Mouse (Mus musculus) neural tube, embryonic 14.5 days (tissue): ENCODE data around the gene Slc23a4. TPM values are rescaled to one million over a fixed set of nuclear protein-coding genes. Genes with fewer than 3 reads are reported as not detected.

Experiments used
- ATAC-seq: fragments of 200-750 bp; cut with Nextera tagmentation; 2 replicates; pipeline ENCODE4 v1.8.0; 2017; ENCODE audit warnings: low read depth, mild to moderate bottlenecking, moderate TSS enrichment, moderate library complexity
- H3K27ac ChIP-seq: fragments of 300-500 bp; sonication (generic); 2 replicates; pipeline ENCODE4 v1.5.1; 2014; ENCODE audit warnings: low read depth, mild to moderate bottlenecking, control low read depth, low read length, moderate library complexity, mixed read lengths
- H3K27me3 ChIP-seq: fragments of 300-500 bp; sonication (generic); 2 replicates; pipeline ENCODE4 v1.6.1; 2014; ENCODE audit warnings: low read length; ENCODE audit not compliant: control insufficient read depth, insufficient read depth
- H3K36me3 ChIP-seq: fragments of 300-500 bp; sonication (generic); 2 replicates; pipeline ENCODE4 v1.6.1; 2014; ENCODE audit warnings: low read length, mixed read lengths; ENCODE audit not compliant: control insufficient read depth, insufficient read depth
- H3K4me1 ChIP-seq: fragments of 300-500 bp; sonication (generic); 2 replicates; pipeline ENCODE4 v1.6.1; 2014; ENCODE audit warnings: low read length; ENCODE audit not compliant: control insufficient read depth, insufficient read depth
- H3K4me2 ChIP-seq: fragments of 300-500 bp; sonication (generic); 2 replicates; pipeline ENCODE4 v1.6.1; 2014; ENCODE audit warnings: mild to moderate bottlenecking, low read depth, low read length, control low read depth
- H3K4me3 ChIP-seq: fragments of 300-500 bp; sonication (generic); 2 replicates; pipeline ENCODE4 v1.5.1; 2014; ENCODE audit warnings: low read depth, low read length, control low read depth, mixed read lengths
- H3K9ac ChIP-seq: fragments of 300-500 bp; sonication (generic); replicated peaks from 2 replicates; pipeline ENCODE4 v1.6.1; 2014; ENCODE audit warnings: low read depth, mild to moderate bottlenecking, control low read depth, low read length, mixed read lengths
- H3K9me3 ChIP-seq: fragments of 300-500 bp; sonication (generic); 2 replicates; pipeline ENCODE4 v1.6.1; 2016; ENCODE audit warnings: low read length; ENCODE audit not compliant: control insufficient read depth
- WGBS: fragments of 180-500 bp; shearing (Covaris S2); extraction: QIAGEN DNeasy Blood & Tissue Kit; methylation state at CpG from one replicate; pipeline ENCODE4 v1.1.7; 2014; 5-methylcytosine and 5-hydroxymethylcytosine counted together
- polyA plus RNA-seq: library from polyadenylated mRNA; unstranded; fragments of >200 nt; fragmentation: Nextera tagmentation; extraction: Ambion mirVana; gene quantifications from 2 replicates; pipeline ENCODE4 v1.2.1, GENCODE M21; 2014

The Slc23a4 gene
- polyA plus RNA-seq, 1 experiment from 2014 or later = 1.1 TPM

DNA sequence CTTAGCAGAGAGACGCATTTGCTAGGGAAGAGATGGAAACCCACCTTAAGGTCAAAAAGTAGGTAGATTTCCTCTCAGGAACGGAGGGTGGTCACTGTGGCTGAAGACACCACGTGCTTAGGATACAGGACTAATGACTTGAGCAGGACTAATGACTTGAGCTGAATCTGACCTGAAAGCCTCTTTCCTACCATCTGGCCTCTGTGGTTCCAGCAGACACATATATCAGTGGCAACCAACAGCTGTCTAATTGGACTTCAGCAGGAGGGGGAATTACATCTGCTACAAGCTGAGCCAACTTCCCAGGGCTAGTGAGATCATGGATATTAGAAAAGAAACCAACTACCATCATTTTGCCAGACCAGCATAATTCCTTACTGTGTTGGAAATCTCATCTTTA, 8.9 kb downstream of the Slc23a4 start:
- no peaks in the 10 kb centered on the region for H3K4me1 ChIP-seq
- ATAC-seq = no peak
- no peak overlapping the region for H3K4me3 ChIP-seq
- no peak overlapping the region for H3K27ac ChIP-seq
- no peak overlapping the region for H3K4me2 ChIP-seq
- no peak overlapping the region for H3K9ac ChIP-seq
- 77% methylated on average over 3 of the region's 3 CpGs for WGBS
- H3K9me3 ChIP-seq = no peaks in the 10 kb centered on the region
- H3K36me3 ChIP-seq = no peaks in the 10 kb centered on the region
- H3K27me3 ChIP-seq = no peaks in the 10 kb centered on the region

DNA sequence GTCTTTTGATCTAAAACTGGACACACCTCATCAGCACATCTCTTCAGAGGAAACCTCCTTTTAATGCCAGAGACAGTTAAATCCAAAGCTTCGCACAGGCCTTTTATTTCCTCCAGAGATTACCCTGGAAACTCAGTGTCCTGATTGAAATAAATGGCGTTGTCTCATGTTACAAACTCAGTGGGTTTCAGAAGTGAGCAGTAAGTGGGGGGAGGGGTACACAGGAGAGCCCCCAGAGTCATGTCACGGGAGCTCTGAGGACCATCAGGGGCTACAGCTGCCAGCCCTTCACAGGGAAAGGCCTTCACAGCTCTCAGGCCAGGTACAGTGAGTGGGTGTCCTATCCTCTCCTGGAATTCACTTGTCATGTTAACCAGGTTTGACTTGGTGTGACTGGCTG, 17.0 kb downstream of the Slc23a4 start:
- no peaks in the 10 kb centered on the region for H3K9me3 ChIP-seq
- no peaks in the 10 kb centered on the region for H3K4me1 ChIP-seq
- H3K27me3 ChIP-seq = no peaks in the 10 kb centered on the region
- H3K4me3 ChIP-seq = no peak overlapping the region
- H3K9ac ChIP-seq = no peak overlapping the region
- no peaks in the 10 kb centered on the region for H3K36me3 ChIP-seq
- H3K27ac ChIP-seq = no peak overlapping the region
- WGBS = 23% methylated on average over 3 of the region's 3 CpGs
- no peak overlapping the region for H3K4me2 ChIP-seq
- no peak for ATAC-seq

DNA sequence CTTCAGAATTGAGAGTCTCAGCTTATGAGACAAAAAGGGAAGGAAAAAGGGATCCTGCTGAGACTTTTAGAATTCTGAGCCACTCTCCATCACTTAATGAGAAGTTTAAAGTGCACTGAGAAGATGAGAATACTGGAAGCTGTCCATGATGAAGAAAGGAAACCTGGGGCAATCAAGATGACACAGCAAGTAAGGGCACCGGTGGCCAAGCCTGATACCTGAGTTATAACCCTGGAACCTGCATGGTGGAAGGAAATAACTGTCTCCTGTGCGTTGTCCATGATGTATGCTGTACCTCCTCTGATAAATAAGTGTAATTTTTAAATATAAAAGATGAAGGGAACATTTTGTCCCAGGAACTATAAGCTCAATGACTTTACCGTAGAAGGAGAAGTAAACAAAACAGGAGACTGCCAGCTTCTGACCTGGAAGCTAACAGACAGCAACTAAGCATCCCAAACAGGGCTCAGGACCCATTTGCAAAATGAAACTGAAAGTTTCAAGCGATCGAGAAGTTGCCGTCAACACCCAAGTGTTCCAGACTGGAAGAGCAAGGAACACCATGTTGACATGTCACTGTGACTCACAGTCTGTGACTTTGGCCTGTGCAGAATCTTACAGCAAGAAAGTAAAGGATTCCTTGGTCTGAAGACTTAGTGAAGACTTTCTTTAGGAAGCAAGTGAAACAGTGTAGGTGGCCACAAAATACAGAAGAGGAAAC, 22.2 kb downstream of the Slc23a4 start:
- H3K4me1 ChIP-seq = no peaks in the 10 kb centered on the region
- no peak overlapping the region for H3K4me3 ChIP-seq
- ATAC-seq = no peak
- H3K27me3 ChIP-seq = no peaks in the 10 kb centered on the region
- no peaks in the 10 kb centered on the region for H3K9me3 ChIP-seq
- no peak overlapping the region for H3K27ac ChIP-seq
- no peak overlapping the region for H3K4me2 ChIP-seq
- H3K9ac ChIP-seq = no peak overlapping the region
- WGBS = 91% methylated on average over 6 of the region's 6 CpGs
- no peaks in the 10 kb centered on the region for H3K36me3 ChIP-seq

DNA sequence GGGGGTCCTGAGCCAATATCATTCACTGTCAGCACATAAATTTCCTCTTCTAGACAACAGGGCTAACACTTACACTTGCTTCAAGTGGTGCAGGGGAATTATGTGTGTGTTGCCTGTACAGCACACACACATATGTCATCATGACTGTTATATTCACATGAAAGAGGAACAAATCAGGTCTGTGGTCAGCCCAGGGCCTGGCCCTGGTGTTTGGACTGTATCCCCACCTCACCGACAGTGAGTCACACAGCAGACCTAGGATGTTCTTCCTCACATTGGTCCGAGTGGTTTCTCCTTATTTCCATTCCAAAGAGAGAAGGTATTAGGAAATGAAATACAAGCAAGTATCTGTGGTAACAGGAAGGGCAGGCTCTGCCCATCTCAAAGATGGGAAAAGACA, 23.7 kb downstream of the Slc23a4 start:
- Histone ChIP-seq H3K27me3 (no peaks in the 10 kb centered on the region), H3K27ac (no peak overlapping the region), H3K9ac (no peak overlapping the region), H3K9me3 (no peaks in the 10 kb centered on the region), H3K36me3 (no peaks in the 10 kb centered on the region), H3K4me3 (no peak overlapping the region), H3K4me1 (no peaks in the 10 kb centered on the region), H3K4me2 (no peak overlapping the region)
- WGBS = 75% methylated on average over 2 of the region's 2 CpGs
- ATAC-seq = no peak

DNA sequence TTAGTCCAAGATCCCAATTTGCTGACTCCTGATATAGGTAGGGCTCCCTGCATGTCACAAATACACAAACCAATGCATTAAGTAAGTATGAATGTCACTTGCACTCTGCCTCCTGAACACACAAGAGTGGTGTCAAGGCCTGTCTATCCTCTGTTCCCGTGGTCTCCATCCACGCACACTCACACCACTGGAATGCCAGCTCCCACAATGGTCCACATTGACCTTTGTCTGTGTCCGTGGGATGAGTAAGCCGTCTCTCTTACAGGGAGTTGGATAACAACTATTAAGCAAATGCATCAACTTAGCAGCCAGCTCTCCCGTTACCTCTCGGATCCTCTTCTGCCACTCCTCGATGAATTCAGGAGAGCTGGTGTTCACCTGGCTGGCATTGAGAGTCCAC, 29.1 kb downstream of the Slc23a4 start:
- no peak for ATAC-seq
- H3K4me3 ChIP-seq = no peak overlapping the region
- 91% methylated on average over 7 of the region's 7 CpGs for WGBS
- no peaks in the 10 kb centered on the region for H3K27me3 ChIP-seq
- H3K9ac ChIP-seq = no peak overlapping the region
- H3K4me2 ChIP-seq = no peak overlapping the region
- H3K27ac ChIP-seq = no peak overlapping the region
- H3K4me1 ChIP-seq = no peaks in the 10 kb centered on the region
- no peaks in the 10 kb centered on the region for H3K36me3 ChIP-seq
- no peaks in the 10 kb centered on the region for H3K9me3 ChIP-seq

DNA sequence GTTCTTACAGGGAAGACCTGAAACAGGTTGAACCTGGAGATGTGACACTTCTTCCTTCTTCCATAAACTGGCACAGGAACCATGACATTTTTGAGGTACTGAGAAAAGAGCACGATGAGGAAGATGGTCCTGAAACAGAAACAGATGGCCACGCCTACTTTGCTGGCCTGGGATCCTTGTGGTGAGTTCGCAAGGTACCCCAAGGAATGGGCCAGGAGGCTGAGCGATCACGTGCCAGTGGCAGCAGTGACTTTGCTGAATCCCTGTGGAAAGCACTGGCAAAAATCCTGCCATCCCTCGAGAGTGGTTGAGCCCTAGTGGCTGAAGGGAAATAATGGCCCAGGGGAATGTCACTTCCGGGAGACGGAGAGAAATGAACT, 32.4 kb downstream of the Slc23a4 start:
- Histone ChIP-seq H3K4me2 (peak overlapping the region; percentile 31; the same call in 1 of the 2 replicates), H3K36me3 (no peaks in the 10 kb centered on the region), H3K9ac (no peak overlapping the region), H3K27ac (no peak overlapping the region), H3K4me3 (no peak overlapping the region), H3K27me3 (no peaks in the 10 kb centered on the region), H3K4me1 (no peaks in the 10 kb centered on the region), H3K9me3 (no peaks in the 10 kb centered on the region)
- WGBS = 50% methylated on average over 8 of the region's 8 CpGs
- no peak for ATAC-seq

DNA sequence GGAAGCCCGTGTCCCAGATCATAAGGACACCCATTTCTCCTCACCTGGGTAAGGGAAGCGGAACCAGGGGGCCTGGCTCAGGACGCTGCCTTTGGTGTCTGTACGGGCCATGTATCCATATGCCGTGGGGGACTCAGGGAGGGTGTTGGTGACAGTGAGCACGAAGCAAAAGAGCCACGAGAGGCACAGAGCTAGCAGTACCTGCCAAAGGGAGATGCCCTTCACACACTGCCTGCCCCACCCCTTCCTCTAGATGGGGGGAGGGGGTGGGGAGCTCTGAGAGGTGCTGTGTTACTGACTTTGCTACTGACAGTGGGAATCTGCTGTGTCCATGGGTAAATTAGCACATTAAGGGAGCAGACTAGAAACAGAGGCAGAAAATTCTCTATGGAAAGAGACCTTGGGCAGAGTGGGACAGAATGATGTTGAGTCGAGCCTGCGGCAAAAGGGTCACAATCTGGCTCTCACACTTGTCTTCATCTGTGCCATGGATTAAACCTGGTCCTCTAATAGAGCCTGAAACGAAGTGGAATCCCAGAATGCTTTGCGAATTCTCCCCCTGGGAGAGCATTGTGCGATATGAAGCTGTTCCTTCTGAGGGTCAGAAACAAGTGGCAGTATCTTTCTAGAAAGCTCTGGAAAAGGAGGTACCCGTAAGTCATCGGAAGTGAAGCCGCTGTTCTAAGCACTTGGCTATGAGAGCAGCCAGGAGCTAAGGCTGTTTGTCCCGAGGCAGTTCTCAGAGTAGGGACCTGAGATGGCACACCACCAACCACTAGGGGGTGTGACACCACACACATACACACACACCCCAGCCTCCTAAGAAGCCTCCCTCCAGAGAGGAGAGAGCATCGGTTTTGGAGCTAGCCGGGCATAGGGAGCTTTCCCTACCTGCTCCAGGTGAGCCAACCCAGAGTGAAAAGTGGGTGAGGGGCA, 33.0 kb downstream of the Slc23a4 start:
- H3K27me3 ChIP-seq = no peaks in the 10 kb centered on the region
- no peaks in the 10 kb centered on the region for H3K9me3 ChIP-seq
- H3K36me3 ChIP-seq = no peaks in the 10 kb centered on the region
- WGBS = 55% methylated on average over 18 of the region's 18 CpGs
- no peaks in the 10 kb centered on the region for H3K4me1 ChIP-seq
- peak overlapping the region; percentile 31 for H3K4me2 ChIP-seq
- H3K27ac ChIP-seq = no peak overlapping the region
- no peak overlapping the region for H3K9ac ChIP-seq
- peak; percentile 68; the same call in 1 of the 2 replicates for ATAC-seq
- no peak overlapping the region for H3K4me3 ChIP-seq

DNA sequence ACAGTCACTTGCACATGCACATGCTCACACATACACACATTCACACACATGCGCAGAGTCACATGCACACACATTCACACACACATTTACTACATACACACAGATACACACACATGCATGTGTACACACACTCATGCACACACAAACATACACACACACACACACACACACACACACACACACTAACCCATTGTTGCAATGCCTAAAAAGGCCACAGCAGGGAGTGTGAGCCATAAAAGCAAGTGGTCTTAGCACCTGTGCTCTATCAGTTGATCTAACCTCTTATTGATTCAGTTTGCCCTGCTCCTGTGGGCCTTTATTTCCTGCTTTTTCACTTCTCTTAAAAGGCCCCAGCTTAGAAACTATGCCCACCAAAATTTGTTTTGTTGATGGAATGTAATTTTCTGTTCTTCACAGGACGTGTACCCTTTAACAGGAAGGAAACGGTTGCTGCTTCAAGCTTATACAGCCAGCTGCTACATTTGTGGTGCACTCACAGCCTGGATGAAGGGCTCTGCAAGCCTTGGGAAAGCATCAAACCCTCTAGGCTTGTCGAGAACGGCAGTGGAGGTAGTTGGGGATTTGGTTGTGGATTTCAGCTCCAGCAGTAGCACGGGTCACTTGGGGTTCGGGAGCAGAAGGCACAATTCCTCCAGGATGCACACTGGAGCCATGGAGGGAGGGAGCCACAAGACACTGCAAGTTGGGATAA, 36.1 kb downstream of the Slc23a4 start:
- no peak overlapping the region for H3K9ac ChIP-seq
- ATAC-seq = no peak
- H3K4me2 ChIP-seq = no peak overlapping the region
- H3K36me3 ChIP-seq = no peaks in the 10 kb centered on the region
- H3K27me3 ChIP-seq = no peaks in the 10 kb centered on the region
- no peak overlapping the region for H3K4me3 ChIP-seq
- H3K27ac ChIP-seq = no peak overlapping the region
- WGBS = 81% methylated on average over 7 of the region's 7 CpGs
- no peaks in the 10 kb centered on the region for H3K4me1 ChIP-seq
- no peaks in the 10 kb centered on the region for H3K9me3 ChIP-seq

DNA sequence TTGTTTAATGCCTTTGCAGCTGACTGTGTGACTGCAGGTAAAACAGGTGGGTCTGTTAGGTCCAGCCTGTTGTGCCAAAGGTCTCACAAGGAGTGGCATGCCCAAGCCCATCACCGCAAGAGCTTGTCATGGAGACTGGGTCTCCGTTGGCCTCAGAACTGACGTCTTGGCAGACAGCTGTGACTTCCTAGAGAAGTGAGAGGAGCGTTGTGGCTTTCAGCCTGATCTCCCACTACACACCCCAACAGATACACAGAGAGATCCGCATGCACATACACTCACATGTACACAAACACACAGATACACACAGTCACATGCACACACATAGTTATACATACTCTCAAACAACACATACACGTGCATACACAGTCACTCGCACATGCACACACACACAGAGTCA, 36.7 kb downstream of the Slc23a4 start:
- Histone ChIP-seq H3K9ac (no peak overlapping the region), H3K4me2 (no peak overlapping the region), H3K4me1 (no peaks in the 10 kb centered on the region), H3K9me3 (no peaks in the 10 kb centered on the region), H3K4me3 (no peak overlapping the region), H3K27me3 (no peaks in the 10 kb centered on the region), H3K36me3 (no peaks in the 10 kb centered on the region), H3K27ac (no peak overlapping the region)
- WGBS = 92% methylated on average over 7 of the region's 7 CpGs
- ATAC-seq = no peak
